Mouse (Mus musculus) ES-E14 (cell line): Measurements from ENCODE around the gene Morc4. TPM values are rescaled to one million over a fixed set of nuclear protein-coding genes. Genes with fewer than 3 reads are reported as not detected.

Experiments
- DNase-seq: peaks from one replicate; pipeline ENCODE4 v3.0.0-alpha.2; 2013; ENCODE audit warnings: low read depth, low spot score
- H3K27ac ChIP-seq: 2 replicates; pipeline ENCODE4 v1.5.1; 2012; ENCODE audit warnings: low read depth, mild to moderate bottlenecking, low read length, moderate library complexity, mixed read lengths; ENCODE audit not compliant: poor library complexity, insufficient read depth, severe bottlenecking
- H3K36me3 ChIP-seq: 2 replicates; pipeline ENCODE4 v1.6.1; 2012; ENCODE audit warnings: mild to moderate bottlenecking, low read length, moderate library complexity, mixed read lengths; ENCODE audit not compliant: control insufficient read depth, poor library complexity, insufficient read depth, severe bottlenecking
- H3K4me1 ChIP-seq, 2 experiments: fragments of 150-350 bp in 1 of 2; sonication (generic) in 1 of 2; 2 replicates each; pipeline ENCODE4 v1.6.1; 2012; ENCODE audit warnings: low read length in 2 of 2, mild to moderate bottlenecking in 1 of 2, mixed read lengths in 1 of 2; ENCODE audit not compliant: control insufficient read depth in 2 of 2, insufficient read depth in 2 of 2, poor library complexity in 1 of 2
- H3K4me3 ChIP-seq, 2 experiments: fragments of 150-350 bp in 1 of 2; sonication (generic) in 1 of 2; 2 replicates each; pipeline ENCODE4 v1.5.1; 2012; ENCODE audit warnings: low read length in 2 of 2, low read depth in 1 of 2, mild to moderate bottlenecking in 1 of 2, mixed read lengths in 1 of 2; ENCODE audit not compliant: insufficient read depth in 1 of 2, poor library complexity in 1 of 2, severe bottlenecking in 1 of 2
- H3K9ac ChIP-seq: 2 replicates; pipeline ENCODE4 v1.6.1; 2012; ENCODE audit warnings: low read depth, mild to moderate bottlenecking, low read length, mixed read lengths; ENCODE audit not compliant: poor library complexity, insufficient read depth, severe bottlenecking
- H3K9me3 ChIP-seq: fragments of 150-350 bp; sonication (generic); 2 replicates; pipeline ENCODE4 v1.6.1; 2012; ENCODE audit warnings: low read depth, mild to moderate bottlenecking, low read length; ENCODE audit not compliant: control insufficient read depth, insufficient read depth
- CHD2 ChIP-seq: IDR thresholded peaks from 2 replicates; pipeline ENCODE4 v1.6.1; 2014; ENCODE audit warnings: mild to moderate bottlenecking, low read depth, low read length, inconsistent platforms
- HCFC1 ChIP-seq: IDR thresholded peaks from 2 replicates; pipeline ENCODE4 v1.6.1; 2012; ENCODE audit warnings: low read length, inconsistent platforms, borderline replicate concordance; ENCODE audit not compliant: insufficient read depth
- MAFK ChIP-seq: IDR thresholded peaks from 2 replicates; pipeline ENCODE4 v1.6.1; 2014; ENCODE audit warnings: mild to moderate bottlenecking, low read depth, low read length, inconsistent platforms; ENCODE audit not compliant: insufficient read depth
- ZC3H11A ChIP-seq: IDR thresholded peaks from 2 replicates; pipeline ENCODE4 v1.6.1; 2012; ENCODE audit warnings: low read depth, mild to moderate bottlenecking, inconsistent platforms, low read length, borderline replicate concordance
- ZNF384 ChIP-seq: IDR thresholded peaks from 2 replicates; pipeline ENCODE4 v1.6.1; 2012; ENCODE audit warnings: low read depth, low read length, inconsistent platforms
- in situ Hi-C, 2 experiments: fragments of 600-800 bp; cut with MboI; formaldehyde crosslinking; loops; one replicate each; pipeline ENCODE4 v1.15.1; 2025; ENCODE audit warnings: low sequenced_read_pairs in 2 of 2, inconsistent platforms in 1 of 2; ENCODE audit not compliant: unreplicated experiment in 2 of 2
- total RNA-seq: library from RNA; depleted of rRNA; stranded (reverse); fragments of 300-350 nt; gene quantifications from 2 replicates; pipeline ENCODE4 v1.2.3, GENCODE M21; 2012

The Morc4 gene
- total RNA-seq, 1 experiment, result 8.0 TPM

- no peak for DNase-seq
- in situ Hi-C loops, result no loop called here
- TF ChIP-seq ZC3H11A (no peak), MAFK (no peak), CHD2 (no peak), HCFC1 (no peak), ZNF384 (no peak)
- Histone ChIP-seq H3K27ac (no peak overlapping the region), H3K9ac (no peak overlapping the region), H3K4me3 (no peak overlapping the region), H3K4me1 (peaks cover 0 to 2% of the 10 kb centered on the region in 2 experiments; a peak in 1 of 4 replicates), H3K9me3 (no peaks in the 10 kb centered on the region), H3K36me3 (no peaks in the 10 kb centered on the region)
Observed at GRCm38 (mm10) chrX:139803028-139803427, 68.4 kb downstream of the Morc4 start.

GRCm38 (mm10) chrX:139800406-139800878 lies 71.0 kb downstream of the Morc4 start, which contains the start of gene Cldn2:
TSS of gene Cldn2 (plus strand) at chrX:139800828.
- H3K4me3 ChIP-seq, result no peak within 1 kb of the TSS
- no peaks in the 10 kb centered on the region for H3K36me3 ChIP-seq
- no peak for DNase-seq
- H3K9ac ChIP-seq, result no peak within 1 kb of the TSS
- no peak for TF ChIP-seq ZNF384
- no peak for TF ChIP-seq HCFC1
- no peak for TF ChIP-seq MAFK
- no peak for TF ChIP-seq CHD2
- no peak for TF ChIP-seq ZC3H11A
- no peak within 1 kb of the TSS for H3K27ac ChIP-seq
- no peaks in the 10 kb centered on the region for H3K9me3 ChIP-seq
- in situ Hi-C loops, result no loop called here
- peaks cover 0 to 2% of the 10 kb centered on the region in 2 experiments; a peak in 1 of 4 replicates for H3K4me1 ChIP-seq

- H3K4me1 ChIP-seq, result peaks cover 0 to 2% of the 10 kb centered on the region in 2 experiments; a peak in 1 of 4 replicates
- in situ Hi-C loops, result no loop called here
- no peaks in the 10 kb centered on the region for H3K9me3 ChIP-seq
- H3K4me3 ChIP-seq, result no peak overlapping the region
- H3K9ac ChIP-seq, result no peak overlapping the region
- H3K27ac ChIP-seq, result no peak overlapping the region
- no peaks in the 10 kb centered on the region for H3K36me3 ChIP-seq
- DNase-seq, result no peak
- no peak for TF ChIP-seq CHD2
- TF ChIP-seq HCFC1, result no peak
- TF ChIP-seq MAFK, result no peak
- no peak for TF ChIP-seq ZNF384
- no peak for TF ChIP-seq ZC3H11A
Observed at GRCm38 (mm10) chrX:139799953-139800352, 71.5 kb downstream of the Morc4 start.

- no peak overlapping the region for H3K9ac ChIP-seq
- in situ Hi-C loops, result no loop called here
- no peak overlapping the region for H3K27ac ChIP-seq
- H3K4me1 ChIP-seq, result peaks cover 0 to 2% of the 10 kb centered on the region in 2 experiments; a peak in 1 of 4 replicates
- H3K9me3 ChIP-seq, result no peaks in the 10 kb centered on the region
- no peak overlapping the region for H3K4me3 ChIP-seq
- no peak for TF ChIP-seq CHD2
- TF ChIP-seq ZC3H11A, result no peak
- TF ChIP-seq HCFC1, result no peak
- no peak for TF ChIP-seq MAFK
- TF ChIP-seq ZNF384, result no peak
- no peaks in the 10 kb centered on the region for H3K36me3 ChIP-seq
- no peak for DNase-seq
Observed at GRCm38 (mm10) chrX:139797875-139798274, 73.6 kb downstream of the Morc4 start.

GRCm38 (mm10) chrX:139796037-139796436 lies 75.4 kb downstream of the Morc4 start:
- H3K27ac ChIP-seq, result no peak overlapping the region
- H3K4me1 ChIP-seq, result no peaks in the 10 kb centered on the region
- no peak for DNase-seq
- in situ Hi-C loops, result no loop called here
- H3K9ac ChIP-seq, result no peak overlapping the region
- H3K36me3 ChIP-seq, result no peaks in the 10 kb centered on the region
- H3K9me3 ChIP-seq, result no peaks in the 10 kb centered on the region
- TF ChIP-seq HCFC1 (no peak), ZNF384 (no peak), CHD2 (no peak), MAFK (no peak), ZC3H11A (no peak)
- no peak overlapping the region for H3K4me3 ChIP-seq
